Mouse (Mus musculus): ENCODE results near the gene Atox1.

DNA sequence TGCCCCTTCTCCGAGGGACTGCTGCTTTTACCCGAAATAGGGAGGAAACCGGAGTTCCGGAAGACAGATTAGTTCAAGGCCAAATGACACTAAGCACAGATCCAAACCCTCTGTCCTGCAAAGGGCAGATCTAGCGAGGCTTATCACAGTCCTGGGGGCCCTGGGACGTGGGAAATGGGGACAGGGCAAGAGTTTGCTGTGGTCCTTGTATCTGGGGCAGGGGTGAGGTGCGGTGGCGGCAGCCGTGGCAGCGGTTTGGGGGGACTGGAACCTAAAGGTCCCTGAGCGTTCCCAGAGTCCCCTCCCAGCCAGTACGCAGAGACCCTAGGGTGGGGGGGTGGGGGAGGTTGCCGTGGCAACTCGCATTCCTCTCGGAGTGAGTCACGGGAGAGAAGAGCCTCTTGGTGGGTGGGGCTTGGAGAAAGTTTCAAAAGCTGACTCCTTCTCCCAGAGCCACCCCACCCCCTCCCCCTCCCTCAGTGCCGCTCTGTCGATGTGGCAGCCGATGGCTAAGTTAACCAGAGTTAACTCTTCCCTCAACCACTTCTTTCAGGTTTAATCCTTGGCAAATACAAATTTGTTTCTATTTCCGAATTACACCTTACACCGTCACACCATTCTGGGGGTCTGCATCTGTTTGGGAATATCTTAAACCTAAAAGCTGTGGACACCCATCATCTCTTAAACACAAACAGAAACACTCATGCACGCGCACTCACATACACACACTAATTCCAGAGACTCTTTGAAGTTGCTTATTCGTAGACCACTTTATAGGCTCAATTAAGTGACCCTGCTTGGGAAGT, 42.9 kb downstream of the Atox1 start:
- TF ChIP-seq POLR2A (IDR thresholded peaks at IDR 0.05; ENCODE audit: extremely low read depth, insufficient read depth, low read length) (no peak), CTCF (IDR thresholded peaks at IDR 0.05; ENCODE audit: extremely low read depth, insufficient read depth, low read length) (no peak)

Data from cortical plate, adult 2 months (tissue).